Mouse (Mus musculus): ENCODE data around the gene Ankrd11. TPM values are rescaled to one million over a fixed set of nuclear protein-coding genes. Genes with fewer than 3 reads are reported as not detected.
A peak's percentile ranks its signal among the peaks of the same experiment; 100 is the strongest.

Ankrd11 gene
- polyA plus RNA-seq, 1 experiment from 2014 or later = 108 TPM

GRCm38 (mm10) chr8:122849152-122849910 is 192.7 kb downstream of the Ankrd11 start:
- H3K36me3 ChIP-seq = no peaks in the 10 kb centered on the region

GRCm38 (mm10) chr8:122847829-122848561 is 194.1 kb downstream of the Ankrd11 start, which contains the start of gene Cdh15:
Cdh15 (plus strand) TSS chr8:122847966.
- H3K27me3 ChIP-seq = peaks cover 7% of the 10 kb centered on the region
- H3K4me1 ChIP-seq (replicated peaks) = peaks cover 27% of the 10 kb centered on the region
- peak within 1 kb of the TSS; percentile 44 for H3K4me2 ChIP-seq
- H3K36me3 ChIP-seq = no peaks in the 10 kb centered on the region
- peak; percentile 85 for ATAC-seq (ENCODE audit: insufficient number of reproducible peaks, insufficient read depth, low FRiP score, low TSS enrichment, low read depth)
- 14% methylated on average over 18 of the region's 18 CpGs for WGBS
- H3K9ac ChIP-seq (replicated peaks) = no peak within 1 kb of the TSS; the same call in 1 of the 2 replicates
- no peaks in the 10 kb centered on the region for H3K9me3 ChIP-seq
- H3K27ac ChIP-seq = peak within 1 kb of the TSS; percentile 56
- peak within 1 kb of the TSS; percentile 30 for H3K4me3 ChIP-seq (replicated peaks)

More at GRCm38 (mm10) chr8:122849152-122849910, 192.7 kb downstream of the Ankrd11 start:
- Histone ChIP-seq H3K4me1 (replicated peaks) (peaks cover 36% of the 10 kb centered on the region), H3K9ac (replicated peaks) (peak overlapping the region; percentile 18; the same call in 1 of the 2 replicates), H3K9me3 (no peaks in the 10 kb centered on the region), H3K27me3 (peaks cover 7% of the 10 kb centered on the region), H3K4me3 (replicated peaks) (peak overlapping the region; percentile 30; the same call in 1 of the 2 replicates), H3K4me2 (peak overlapping the region; percentile 44), H3K27ac (peak overlapping the region; percentile 56)
- 47% methylated on average over 11 of the region's 11 CpGs for WGBS
- ATAC-seq (ENCODE audit: insufficient number of reproducible peaks, insufficient read depth, low FRiP score, low TSS enrichment, low read depth) = no peak

GRCm38 (mm10) chr8:122845662-122846061 is 196.4 kb downstream of the Ankrd11 start:
- no peak overlapping the region for H3K27ac ChIP-seq
- 75% methylated on average over 4 of the region's 4 CpGs for whole genome bisulfite sequencing
- no peaks in the 10 kb centered on the region for H3K36me3 ChIP-seq
- H3K4me3 ChIP-seq (replicated peaks) = no peak overlapping the region
- H3K9me3 ChIP-seq = no peaks in the 10 kb centered on the region
- no peak overlapping the region for H3K9ac ChIP-seq (replicated peaks)
- H3K4me1 ChIP-seq (replicated peaks) = peaks cover 21% of the 10 kb centered on the region
- H3K27me3 ChIP-seq = peaks cover 7% of the 10 kb centered on the region
- no peak for ATAC-seq (ENCODE audit: insufficient number of reproducible peaks, insufficient read depth, low FRiP score, low TSS enrichment, low read depth)
- no peak overlapping the region for H3K4me2 ChIP-seq

- Histone ChIP-seq H3K36me3 (no peaks in the 10 kb centered on the region), H3K4me3 (replicated peaks) (no peak overlapping the region), H3K4me1 (replicated peaks) (peaks cover 11% of the 10 kb centered on the region; the same call in 1 of the 2 replicates), H3K27ac (no peak overlapping the region), H3K27me3 (peaks cover 7% of the 10 kb centered on the region), H3K9me3 (no peaks in the 10 kb centered on the region), H3K9ac (replicated peaks) (no peak overlapping the region), H3K4me2 (no peak overlapping the region)
- no peak for ATAC-seq (ENCODE audit: insufficient number of reproducible peaks, insufficient read depth, low FRiP score, low TSS enrichment, low read depth)
- 76% methylated on average over 3 of the region's 3 CpGs for WGBS
Observed at GRCm38 (mm10) chr8:122844161-122844560, 197.9 kb downstream of the Ankrd11 start.

- H3K27me3 ChIP-seq = no peaks in the 10 kb centered on the region
- no peaks in the 10 kb centered on the region for H3K36me3 ChIP-seq
- no peak overlapping the region for H3K4me3 ChIP-seq (replicated peaks)
- WGBS = 85% methylated on average over 13 of the region's 13 CpGs
- no peak for ATAC-seq (ENCODE audit: insufficient number of reproducible peaks, insufficient read depth, low FRiP score, low TSS enrichment, low read depth)
- no peak overlapping the region for H3K4me2 ChIP-seq
- H3K4me1 ChIP-seq (replicated peaks) = no peaks in the 10 kb centered on the region
- H3K27ac ChIP-seq = no peak overlapping the region
- no peaks in the 10 kb centered on the region for H3K9me3 ChIP-seq
- H3K9ac ChIP-seq (replicated peaks) = no peak overlapping the region
Observed at GRCm38 (mm10) chr8:122836696-122837095, 205.4 kb downstream of the Ankrd11 start.

GRCm38 (mm10) chr8:122836199-122836598 is 205.9 kb downstream of the Ankrd11 start:
- Histone ChIP-seq H3K9me3 (no peaks in the 10 kb centered on the region), H3K27me3 (no peaks in the 10 kb centered on the region), H3K4me2 (no peak overlapping the region), H3K9ac (replicated peaks) (no peak overlapping the region), H3K36me3 (no peaks in the 10 kb centered on the region), H3K4me3 (replicated peaks) (no peak overlapping the region), H3K27ac (no peak overlapping the region), H3K4me1 (replicated peaks) (no peaks in the 10 kb centered on the region)
- no peak for ATAC-seq (ENCODE audit: insufficient number of reproducible peaks, insufficient read depth, low FRiP score, low TSS enrichment, low read depth)
- 85% methylated on average over 12 of the region's 12 CpGs for WGBS

DNA sequence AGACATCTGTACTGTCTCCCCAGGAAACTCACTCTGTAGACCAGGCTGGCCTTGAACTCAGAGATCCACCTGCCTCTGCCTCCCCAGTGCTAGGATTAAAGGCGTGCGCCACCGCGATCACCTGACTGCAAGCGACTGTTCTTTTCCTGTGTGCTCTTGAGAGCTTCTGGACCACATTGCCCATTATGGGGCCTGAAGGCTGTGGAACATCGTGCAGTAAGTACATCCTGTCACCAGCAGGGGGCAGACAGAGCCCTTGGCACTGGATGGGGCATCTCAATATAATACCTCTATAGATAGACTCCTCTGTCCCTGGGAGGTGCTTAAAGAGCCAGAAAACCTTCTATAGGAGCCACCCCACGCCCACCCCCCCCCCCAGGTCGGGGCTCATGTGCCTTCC is 207.1 kb downstream of the Ankrd11 start:
- H3K4me3 ChIP-seq (replicated peaks) = no peak overlapping the region
- no peak for ATAC-seq (ENCODE audit: insufficient number of reproducible peaks, insufficient read depth, low FRiP score, low TSS enrichment, low read depth)
- H3K4me2 ChIP-seq = no peak overlapping the region
- H3K27me3 ChIP-seq = no peaks in the 10 kb centered on the region
- no peak overlapping the region for H3K9ac ChIP-seq (replicated peaks)
- no peaks in the 10 kb centered on the region for H3K4me1 ChIP-seq (replicated peaks)
- no peaks in the 10 kb centered on the region for H3K36me3 ChIP-seq
- WGBS = 34% methylated on average over 8 of the region's 8 CpGs
- H3K27ac ChIP-seq = no peak overlapping the region
- no peaks in the 10 kb centered on the region for H3K9me3 ChIP-seq

DNA sequence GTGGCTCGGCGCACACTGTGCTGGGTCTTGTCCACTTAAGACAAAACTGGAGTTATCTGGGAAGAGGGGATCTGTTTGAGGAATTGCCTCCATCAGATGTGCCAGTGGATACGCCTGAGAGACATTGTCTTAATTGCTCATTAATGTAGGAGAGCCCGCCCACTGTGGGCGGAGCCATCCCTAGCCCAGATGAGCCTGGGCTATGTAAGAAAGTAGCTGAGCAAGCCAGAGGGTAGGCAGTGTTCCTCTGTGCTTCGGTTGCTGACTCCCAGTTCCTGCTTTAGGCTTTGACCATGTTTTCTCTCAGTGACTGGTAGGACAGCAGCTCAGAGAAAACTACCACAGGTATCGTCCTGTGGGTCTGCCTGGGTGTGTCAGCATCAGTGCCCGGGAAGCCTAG is 207.7 kb downstream of the Ankrd11 start:
- H3K27ac ChIP-seq = no peak overlapping the region
- no peak overlapping the region for H3K9ac ChIP-seq (replicated peaks)
- no peaks in the 10 kb centered on the region for H3K27me3 ChIP-seq
- no peak overlapping the region for H3K4me2 ChIP-seq
- no peak overlapping the region for H3K4me3 ChIP-seq (replicated peaks)
- 85% methylated on average over 8 of the region's 8 CpGs for WGBS
- no peak for ATAC-seq (ENCODE audit: insufficient number of reproducible peaks, insufficient read depth, low FRiP score, low TSS enrichment, low read depth)
- H3K9me3 ChIP-seq = no peaks in the 10 kb centered on the region
- no peaks in the 10 kb centered on the region for H3K36me3 ChIP-seq
- no peaks in the 10 kb centered on the region for H3K4me1 ChIP-seq (replicated peaks)

Other genes with a start within 250 kb of the Ankrd11 start
- gene Cdh15, start 194.3 kb downstream of the Ankrd11 start, polyA plus RNA-seq (2016; fragmentation: Nextera tagmentation; extraction: Ambion mirVana) = 18.3 and 20.6 TPM in 2 replicates
- gene Spg7, start 20.7 kb upstream of the Ankrd11 start, polyA plus RNA-seq (2016; fragmentation: Nextera tagmentation; extraction: Ambion mirVana) = 63.2 and 63.7 TPM in 2 replicates
- 1,503 and 1,509 TPM in 2 replicates for gene Rpl13, start 60.1 kb upstream of the Ankrd11 start, polyA plus RNA-seq (2016; fragmentation: Nextera tagmentation; extraction: Ambion mirVana)
- gene Cpne7, start 75.1 kb upstream of the Ankrd11 start, polyA plus RNA-seq (2016; fragmentation: Nextera tagmentation; extraction: Ambion mirVana) = 0.40 and 0.53 TPM in 2 replicates
- gene Sult5a1, start 116.0 kb upstream of the Ankrd11 start, polyA plus RNA-seq (2016; fragmentation: Nextera tagmentation; extraction: Ambion mirVana) = 15.9 and 16.0 TPM in 2 replicates
- gene Dpep1, start 144.0 kb upstream of the Ankrd11 start, polyA plus RNA-seq (2016; fragmentation: Nextera tagmentation; extraction: Ambion mirVana) = 1.4 and 1.5 TPM in 2 replicates
- gene Chmp1a, start 170.5 kb upstream of the Ankrd11 start, polyA plus RNA-seq (2016; fragmentation: Nextera tagmentation; extraction: Ambion mirVana) = 135 and 140 TPM in 2 replicates
- gene Spata33, start 170.6 kb upstream of the Ankrd11 start, polyA plus RNA-seq (2016; fragmentation: Nextera tagmentation; extraction: Ambion mirVana) = 5.0 and 6.5 TPM in 2 replicates
- 36.3 and 36.6 TPM in 2 replicates for gene Cdk10, start 182.6 kb upstream of the Ankrd11 start, polyA plus RNA-seq (2016; fragmentation: Nextera tagmentation; extraction: Ambion mirVana)
- 1.6 and 1.8 TPM in 2 replicates for gene Spata2l, start 194.0 kb upstream of the Ankrd11 start, polyA plus RNA-seq (2016; fragmentation: Nextera tagmentation; extraction: Ambion mirVana)
- gene Zfp276, start 211.9 kb upstream of the Ankrd11 start, polyA plus RNA-seq (2016; fragmentation: Nextera tagmentation; extraction: Ambion mirVana) = 30.1 and 31.4 TPM in 2 replicates
- gene Vps9d1, start 212.1 kb upstream of the Ankrd11 start, polyA plus RNA-seq (2016; fragmentation: Nextera tagmentation; extraction: Ambion mirVana) = 30.4 and 34.0 TPM in 2 replicates